Mouse (Mus musculus): Measurements from ENCODE around the gene Supt7l. TPM values are rescaled to one million over a fixed set of nuclear protein-coding genes. Genes with fewer than 3 reads are reported as not detected.

Supt7l gene
- polyA plus RNA-seq, 1 experiment from 2014 or later: 8.7 TPM

DNA sequence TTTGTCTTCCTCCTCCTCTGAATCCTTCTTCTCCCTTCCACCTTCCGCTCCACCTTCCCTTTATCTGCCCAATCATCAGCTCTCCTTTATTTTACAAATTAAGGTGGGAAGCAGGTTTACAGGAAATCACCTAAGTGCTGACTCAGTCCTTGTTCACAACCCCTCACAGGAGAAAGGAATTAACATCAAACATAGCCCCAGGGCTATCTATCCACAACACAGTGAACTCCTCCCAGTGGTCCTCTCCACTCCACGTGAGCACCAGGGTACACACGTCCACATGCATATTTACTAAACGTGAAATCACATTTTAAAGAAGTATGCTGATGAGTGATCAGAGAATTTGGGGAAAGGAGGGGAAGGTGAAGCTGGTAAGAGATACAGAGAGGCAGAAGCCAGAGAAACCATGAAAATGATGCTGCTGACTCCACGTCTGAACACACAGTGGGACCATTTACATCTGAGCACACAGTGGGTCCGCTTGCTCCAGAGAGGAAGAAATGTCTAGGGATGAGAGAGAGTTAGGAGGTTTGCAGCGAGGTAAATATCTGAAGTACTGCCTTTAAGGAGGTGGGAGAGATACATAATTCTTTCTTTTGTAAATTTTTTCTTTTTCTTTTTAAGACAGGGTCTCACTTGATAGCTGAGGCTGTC lies 38.4 kb downstream of the Supt7l start:
- Histone ChIP-seq H3K27me3 (peaks cover 10% of the 10 kb centered on the region), H3K4me2 (no peak overlapping the region), H3K36me3 (no peaks in the 10 kb centered on the region), H3K4me1 (replicated peaks) (peaks cover 5% of the 10 kb centered on the region), H3K9ac (no peak overlapping the region), H3K9me3 (replicated peaks) (no peaks in the 10 kb centered on the region), H3K27ac (no peak overlapping the region), H3K4me3 (replicated peaks) (no peak overlapping the region)
- ATAC-seq (ENCODE audit: low read depth) (no peak), DNase-seq (no peak)
- 55% methylated on average over 7 of the region's 7 CpGs for WGBS (ENCODE audit: insufficient replicate concordance)

DNA sequence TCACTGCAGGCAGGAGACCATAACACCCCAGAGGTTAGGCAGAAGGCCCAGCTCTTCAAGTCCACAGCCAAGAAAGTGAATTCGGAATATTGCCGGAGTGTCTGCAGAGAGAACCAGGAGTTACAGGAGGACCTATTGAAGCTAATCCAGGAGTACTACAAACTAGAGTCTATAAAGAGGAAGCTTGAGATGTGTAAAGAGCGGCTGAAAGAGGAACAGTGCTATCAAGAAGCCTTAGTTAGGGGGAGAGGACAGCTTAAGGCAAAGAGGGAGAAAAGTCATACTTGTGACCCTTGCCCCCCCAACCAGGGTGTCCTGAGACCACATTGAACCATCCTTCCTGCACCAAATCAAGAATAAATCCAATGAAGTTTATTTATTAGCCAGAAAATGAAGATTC lies 39.7 kb downstream of the Supt7l start:
- whole genome bisulfite sequencing (ENCODE audit: insufficient replicate concordance): 65% methylated on average over 3 of the region's 3 CpGs
- no peak for DNase-seq

DNA sequence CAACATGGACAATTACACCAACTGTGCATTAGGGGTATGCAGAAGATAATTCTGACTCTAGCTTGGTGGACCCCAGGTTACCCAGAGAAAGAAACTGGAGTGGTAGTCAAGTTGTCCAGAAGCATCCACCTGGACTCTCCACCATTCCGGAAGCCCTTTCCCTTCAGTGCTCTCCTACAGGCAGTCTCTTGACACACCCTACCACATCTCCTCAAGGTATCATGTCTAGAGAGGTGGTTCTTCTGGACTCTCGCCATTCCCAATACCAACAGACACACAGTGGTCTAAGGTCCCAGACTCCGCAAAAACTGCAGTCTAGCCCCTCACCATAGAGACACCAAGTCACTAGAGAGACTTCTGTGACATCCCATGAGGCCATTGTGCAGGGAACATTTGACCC lies 42.2 kb downstream of the Supt7l start, which contains the start of gene 4930548H24Rik:
Gene 4930548H24Rik (plus strand): TSS at position 301 of the 400 bp plus-strand sequence.
- no peak for ATAC-seq (ENCODE audit: low read depth)
- WGBS (ENCODE audit: insufficient replicate concordance): 77% methylated on average over 3 of the region's 3 CpGs

More for the DNA sequence above, 39.7 kb downstream of the Supt7l start:
- Histone ChIP-seq H3K36me3 (no peaks in the 10 kb centered on the region), H3K9ac (no peak overlapping the region), H3K4me1 (replicated peaks) (no peaks in the 10 kb centered on the region), H3K4me3 (replicated peaks) (no peak overlapping the region), H3K4me2 (no peak overlapping the region), H3K9me3 (replicated peaks) (no peaks in the 10 kb centered on the region), H3K27ac (no peak overlapping the region), H3K27me3 (peaks cover 5% of the 10 kb centered on the region)
- ATAC-seq (ENCODE audit: low read depth): no peak

DNA sequence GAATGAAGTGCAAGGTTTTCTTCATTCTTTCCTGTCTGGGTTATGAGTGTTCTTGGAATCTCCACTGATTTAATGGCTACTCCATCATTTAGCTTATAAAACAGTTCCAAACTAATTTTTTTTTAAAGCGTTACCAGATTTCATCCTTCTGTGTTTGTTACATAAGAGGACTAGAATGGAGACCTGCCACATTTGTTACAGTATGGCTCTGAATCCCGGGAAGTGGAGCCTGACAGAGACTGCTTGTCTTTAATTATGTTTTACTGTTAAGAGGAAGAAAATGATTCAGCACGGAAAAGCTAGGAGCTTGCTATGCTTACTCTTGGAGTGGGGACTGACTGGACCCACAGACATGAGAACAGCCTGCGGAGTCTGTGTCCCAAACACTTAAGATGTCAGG lies 47.1 kb downstream of the Supt7l start:
- Histone ChIP-seq H3K36me3 (peaks cover 70% of the 10 kb centered on the region), H3K9me3 (replicated peaks) (no peaks in the 10 kb centered on the region), H3K9ac (no peak overlapping the region), H3K4me2 (no peak overlapping the region), H3K27me3 (no peaks in the 10 kb centered on the region), H3K27ac (no peak overlapping the region), H3K4me3 (replicated peaks) (no peak overlapping the region), H3K4me1 (replicated peaks) (no peaks in the 10 kb centered on the region)
- no peak for DNase-seq
- ATAC-seq (ENCODE audit: low read depth): no peak
- WGBS (ENCODE audit: insufficient replicate concordance): 82% methylated on average over 4 of the region's 4 CpGs

More for the DNA sequence above, 42.2 kb downstream of the Supt7l start, which contains the start of gene 4930548H24Rik:
- H3K4me1 ChIP-seq (replicated peaks): no peaks in the 10 kb centered on the region
- no peak within 1 kb of the TSS for H3K4me3 ChIP-seq (replicated peaks)
- H3K4me2 ChIP-seq: no peak within 1 kb of the TSS
- H3K36me3 ChIP-seq: peaks cover 23% of the 10 kb centered on the region
- no peak for DNase-seq
- no peaks in the 10 kb centered on the region for H3K9me3 ChIP-seq (replicated peaks)
- peaks cover under 1% of the 10 kb centered on the region; the same call in 1 of the 2 replicates for H3K27me3 ChIP-seq
- no peak within 1 kb of the TSS for H3K27ac ChIP-seq
- H3K9ac ChIP-seq: no peak within 1 kb of the TSS

DNA sequence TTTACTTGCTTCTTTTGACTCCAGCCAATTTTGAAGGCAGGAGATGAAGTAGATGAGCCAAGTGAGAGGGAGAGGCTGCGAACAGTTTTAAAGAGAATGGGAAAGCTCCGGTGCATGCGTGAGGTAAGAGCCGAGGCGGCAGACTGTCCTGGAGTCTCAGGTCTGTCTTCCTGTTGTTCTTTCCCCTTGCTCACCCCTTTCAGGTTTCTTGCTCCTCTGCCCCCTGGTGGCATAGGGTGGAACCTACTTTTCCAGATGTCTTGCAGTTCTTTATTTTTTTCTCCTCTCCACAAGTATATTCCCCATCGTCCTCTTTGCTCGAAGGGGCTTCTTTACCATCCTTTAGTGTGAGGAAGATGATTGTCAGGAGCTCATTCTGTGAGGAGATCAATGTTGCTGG lies 57.3 kb downstream of the Supt7l start:
- peaks cover 88% of the 10 kb centered on the region for H3K36me3 ChIP-seq
- ATAC-seq (ENCODE audit: low read depth) (no peak), DNase-seq (no peak)

DNA sequence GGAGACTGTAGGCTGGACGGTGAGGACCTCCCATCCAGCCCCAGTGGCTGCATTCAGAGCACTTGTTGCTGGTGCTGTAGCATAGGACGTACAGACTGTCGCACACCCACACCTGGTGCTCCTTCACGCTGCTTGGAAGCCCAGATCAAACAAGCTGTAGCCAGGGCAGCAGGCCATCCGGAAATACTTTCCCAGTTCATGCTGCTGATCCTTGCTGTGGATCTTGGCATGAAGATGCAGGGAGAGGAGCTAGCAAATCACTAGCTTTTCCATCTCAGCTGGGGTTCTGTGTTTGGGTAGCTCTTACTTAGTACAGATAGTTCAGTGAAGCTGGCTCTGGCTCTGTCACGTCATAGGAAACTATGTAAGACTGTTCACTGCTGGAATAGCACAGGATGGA lies 57.9 kb downstream of the Supt7l start:
- DNase-seq: no peak
- H3K36me3 ChIP-seq: peaks cover 87% of the 10 kb centered on the region

More for the DNA sequence above, 57.3 kb downstream of the Supt7l start:
- Histone ChIP-seq H3K4me1 (replicated peaks) (no peaks in the 10 kb centered on the region), H3K4me2 (no peak overlapping the region), H3K27me3 (no peaks in the 10 kb centered on the region), H3K9ac (no peak overlapping the region), H3K27ac (no peak overlapping the region), H3K4me3 (replicated peaks) (no peak overlapping the region), H3K9me3 (replicated peaks) (no peaks in the 10 kb centered on the region)
- 75% methylated on average over 7 of the region's 7 CpGs for WGBS (ENCODE audit: insufficient replicate concordance)

DNA sequence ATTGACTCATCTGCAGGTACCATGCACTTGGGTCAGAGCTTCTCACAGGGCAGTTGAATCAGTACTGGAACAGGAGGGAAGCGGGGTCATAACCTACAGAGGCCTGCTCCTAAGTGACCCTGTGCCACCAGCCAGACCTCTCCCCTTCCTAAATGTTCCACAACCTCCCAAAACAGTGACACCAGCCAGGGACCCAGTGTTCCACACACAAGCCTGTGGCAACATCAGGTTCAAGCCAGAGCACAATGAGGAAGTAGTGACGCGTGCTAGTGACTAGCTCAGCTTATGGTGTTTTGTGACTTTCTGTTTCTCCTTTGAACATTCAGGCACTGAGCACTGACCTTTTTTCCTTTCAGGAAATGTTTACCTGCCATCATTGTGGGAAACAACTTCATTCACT lies 59.8 kb downstream of the Supt7l start:
- Histone ChIP-seq H3K27me3 (no peaks in the 10 kb centered on the region), H3K36me3 (peaks cover 68% of the 10 kb centered on the region), H3K9me3 (replicated peaks) (no peaks in the 10 kb centered on the region), H3K4me2 (no peak overlapping the region), H3K27ac (no peak overlapping the region), H3K4me3 (replicated peaks) (no peak overlapping the region), H3K4me1 (replicated peaks) (no peaks in the 10 kb centered on the region), H3K9ac (no peak overlapping the region)
- WGBS (ENCODE audit: insufficient replicate concordance): 80% methylated on average over 3 of the region's 3 CpGs
- DNase-seq (no peak), ATAC-seq (ENCODE audit: low read depth) (no peak)

More for the DNA sequence above, 57.9 kb downstream of the Supt7l start:
- Histone ChIP-seq H3K4me1 (replicated peaks) (no peaks in the 10 kb centered on the region), H3K9me3 (replicated peaks) (no peaks in the 10 kb centered on the region), H3K4me2 (no peak overlapping the region), H3K4me3 (replicated peaks) (no peak overlapping the region), H3K27me3 (no peaks in the 10 kb centered on the region), H3K27ac (no peak overlapping the region), H3K9ac (no peak overlapping the region)
- ATAC-seq (ENCODE audit: low read depth): no peak
- WGBS (ENCODE audit: insufficient replicate concordance): 85% methylated on average over 6 of the region's 6 CpGs

Other genes starting within 250 kb of the Supt7l start
- 4.4 and 6.7 TPM in 2 replicates for gene Ift172, start 236.7 kb downstream of the Supt7l start, polyA plus RNA-seq (2015; fragmentation: Nextera tagmentation; extraction: Ambion mirVana)
- gene Fndc4, start 231.7 kb downstream of the Supt7l start, polyA plus RNA-seq (2015; fragmentation: Nextera tagmentation; extraction: Ambion mirVana): 5.8 and 6.7 TPM in 2 replicates
- 10.8 and 13.8 TPM in 2 replicates for gene Gckr, start 230.4 kb downstream of the Supt7l start, polyA plus RNA-seq (2015; fragmentation: Nextera tagmentation; extraction: Ambion mirVana)
- 14.5 and 16.3 TPM in 2 replicates for gene Zfp512, start 75.4 kb downstream of the Supt7l start, polyA plus RNA-seq (2015; fragmentation: Nextera tagmentation; extraction: Ambion mirVana)
- gene 4930548H24Rik, start 42.1 kb downstream of the Supt7l start, polyA plus RNA-seq (2015; fragmentation: Nextera tagmentation; extraction: Ambion mirVana): not detected in 2 replicates
- 26.3 and 26.7 TPM in 2 replicates for gene Gpn1, start 33.1 kb downstream of the Supt7l start, polyA plus RNA-seq (2015; fragmentation: Nextera tagmentation; extraction: Ambion mirVana)
- gene Slc4a1ap, start 812 bp downstream of the Supt7l start, polyA plus RNA-seq (2015; fragmentation: Nextera tagmentation; extraction: Ambion mirVana): 14.7 and 15.7 TPM in 2 replicates
- gene Mrpl33, start 69.1 kb upstream of the Supt7l start, polyA plus RNA-seq (2015; fragmentation: Nextera tagmentation; extraction: Ambion mirVana): 240 and 241 TPM in 2 replicates
- gene Rbks, start 169.8 kb upstream of the Supt7l start, polyA plus RNA-seq (2015; fragmentation: Nextera tagmentation; extraction: Ambion mirVana): 21.2 and 22.9 TPM in 2 replicates
- gene Babam2, start 169.9 kb upstream of the Supt7l start, polyA plus RNA-seq (2015; fragmentation: Nextera tagmentation; extraction: Ambion mirVana): 37.1 and 43.2 TPM in 2 replicates

Measured in liver, embryonic 13.5 days (tissue).